Mouse (Mus musculus): Measurements from ENCODE around the gene Stk10.
A peak's percentile ranks its signal among the peaks of the same experiment; 100 is the strongest.
"Not testable (repeated sequence)": the region's sequence is repeated elsewhere in the genome, so short reads cannot be mapped to it uniquely, and the experiment has no call there.

Stk10 gene

GRCm38 (mm10) chr11:32594122-32594521 is 61.0 kb downstream of the Stk10 start:
- DNase-seq (ENCODE audit: low read depth, low spot score), result peak; percentile 39

- DNase-seq (ENCODE audit: low read depth, low spot score), result no peak
Observed at GRCm38 (mm10) chr11:32600371-32600770, 67.3 kb downstream of the Stk10 start.

GRCm38 (mm10) chr11:32601528-32602323 is 68.6 kb downstream of the Stk10 start:
- DNase-seq (ENCODE audit: low read depth, low spot score), result no peak

- DNase-seq (ENCODE audit: low read depth, low spot score), result no peak
Observed at GRCm38 (mm10) chr11:32604663-32605062, 71.6 kb downstream of the Stk10 start.

GRCm38 (mm10) chr11:32605131-32605860 is 72.2 kb downstream of the Stk10 start:
- no peak for DNase-seq (ENCODE audit: low read depth, low spot score)

GRCm38 (mm10) chr11:32605907-32606306 is 72.8 kb downstream of the Stk10 start:
- DNase-seq (ENCODE audit: low read depth, low spot score), result no peak

- DNase-seq (ENCODE audit: low read depth, low spot score), result no peak
Observed at GRCm38 (mm10) chr11:32607319-32607718, 74.2 kb downstream of the Stk10 start.

- no peak for DNase-seq (ENCODE audit: low read depth, low spot score)
Observed at GRCm38 (mm10) chr11:32610616-32611015, 77.5 kb downstream of the Stk10 start.

- no peak for DNase-seq (ENCODE audit: low read depth, low spot score)
Observed at GRCm38 (mm10) chr11:32612304-32612703, 79.2 kb downstream of the Stk10 start.

GRCm38 (mm10) chr11:32614463-32614862 is 81.4 kb downstream of the Stk10 start:
- DNase-seq (ENCODE audit: low read depth, low spot score), result no peak

GRCm38 (mm10) chr11:32615561-32615960 is 82.5 kb downstream of the Stk10 start:
- no peak for DNase-seq (ENCODE audit: low read depth, low spot score)

GRCm38 (mm10) chr11:32616091-32616490 is 83.0 kb downstream of the Stk10 start:
- no peak for DNase-seq (ENCODE audit: low read depth, low spot score)

GRCm38 (mm10) chr11:32618036-32618435 is 84.9 kb downstream of the Stk10 start:
- no peak for DNase-seq (ENCODE audit: low read depth, low spot score)

- not testable (repeated sequence) for DNase-seq (ENCODE audit: low read depth, low spot score)
Observed at GRCm38 (mm10) chr11:32618641-32619040, 85.5 kb downstream of the Stk10 start.

- DNase-seq (ENCODE audit: low read depth, low spot score), result peak; percentile 33
Observed at GRCm38 (mm10) chr11:32619257-32619816, 86.2 kb downstream of the Stk10 start.

- no peak for DNase-seq (ENCODE audit: low read depth, low spot score)
Observed at GRCm38 (mm10) chr11:32619866-32620456, 86.9 kb downstream of the Stk10 start.

- DNase-seq (ENCODE audit: low read depth, low spot score), result no peak
Observed at GRCm38 (mm10) chr11:32621831-32622478, 88.8 kb downstream of the Stk10 start.

GRCm38 (mm10) chr11:32622479-32623190 is 89.5 kb downstream of the Stk10 start:
- no peak for DNase-seq (ENCODE audit: low read depth, low spot score)

GRCm38 (mm10) chr11:32623236-32623635 is 90.1 kb downstream of the Stk10 start:
- no peak for DNase-seq (ENCODE audit: low read depth, low spot score)

- DNase-seq (ENCODE audit: low read depth, low spot score), result no peak
Observed at GRCm38 (mm10) chr11:32623912-32624311, 90.8 kb downstream of the Stk10 start.

GRCm38 (mm10) chr11:32625677-32626076 is 92.6 kb downstream of the Stk10 start:
- peak; percentile 76 for DNase-seq (ENCODE audit: low read depth, low spot score)
